Mouse (Mus musculus): Measurements from ENCODE around the gene Rasa2. TPM values are rescaled to one million over a fixed set of nuclear protein-coding genes. Genes with fewer than 3 reads are reported as not detected.

The Rasa2 gene
- total and polyA plus RNA-seq, 2 experiments from 2014 or later: 14.0 to 23.2 TPM

DNA sequence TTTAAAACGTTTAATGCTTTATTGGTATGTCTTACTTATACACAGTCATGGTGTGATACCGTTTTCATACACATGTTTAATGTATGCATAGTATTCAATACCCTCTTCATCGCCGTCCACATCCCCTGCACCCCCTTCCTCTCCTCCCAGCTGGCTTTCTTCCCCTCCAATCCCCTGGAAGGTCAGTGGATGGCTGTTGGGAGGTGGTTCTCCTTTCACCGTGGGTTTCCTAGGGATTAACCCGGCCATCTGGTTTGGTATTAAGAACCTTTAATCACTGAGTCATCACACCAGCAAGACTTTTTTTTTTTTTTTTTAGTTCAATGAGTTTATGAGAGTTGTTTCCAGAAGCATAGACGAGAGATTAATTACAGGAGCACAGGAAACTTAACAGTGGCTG lies 1.3 kb upstream of the Rasa2 start:
- H3K4me1 ChIP-seq (ENCODE audit: insufficient read depth): no peaks in the 10 kb centered on the region
- no peak overlapping the region for H3K4me2 ChIP-seq (ENCODE audit: low read depth)
- TF ChIP-seq CTCF (IDR thresholded peaks at IDR 0.05; ENCODE audit: low read depth): no peak
- no peaks in the 10 kb centered on the region for H3K36me3 ChIP-seq (ENCODE audit: insufficient read depth)
- H3K27ac ChIP-seq (ENCODE audit: low read depth, low read length): no peak overlapping the region
- no peak for DNase-seq
- H3K4me3 ChIP-seq (ENCODE audit: low read depth, low read length): no peak overlapping the region
- H3K9ac ChIP-seq: no peak overlapping the region
- H3K27me3 ChIP-seq (ENCODE audit: insufficient read depth, low read length): no peaks in the 10 kb centered on the region
- WGBS: 43% methylated on average over 7 of the region's 7 CpGs
- no peak for ATAC-seq
- H3K9me3 ChIP-seq (ENCODE audit: low read length): no peaks in the 10 kb centered on the region

DNA sequence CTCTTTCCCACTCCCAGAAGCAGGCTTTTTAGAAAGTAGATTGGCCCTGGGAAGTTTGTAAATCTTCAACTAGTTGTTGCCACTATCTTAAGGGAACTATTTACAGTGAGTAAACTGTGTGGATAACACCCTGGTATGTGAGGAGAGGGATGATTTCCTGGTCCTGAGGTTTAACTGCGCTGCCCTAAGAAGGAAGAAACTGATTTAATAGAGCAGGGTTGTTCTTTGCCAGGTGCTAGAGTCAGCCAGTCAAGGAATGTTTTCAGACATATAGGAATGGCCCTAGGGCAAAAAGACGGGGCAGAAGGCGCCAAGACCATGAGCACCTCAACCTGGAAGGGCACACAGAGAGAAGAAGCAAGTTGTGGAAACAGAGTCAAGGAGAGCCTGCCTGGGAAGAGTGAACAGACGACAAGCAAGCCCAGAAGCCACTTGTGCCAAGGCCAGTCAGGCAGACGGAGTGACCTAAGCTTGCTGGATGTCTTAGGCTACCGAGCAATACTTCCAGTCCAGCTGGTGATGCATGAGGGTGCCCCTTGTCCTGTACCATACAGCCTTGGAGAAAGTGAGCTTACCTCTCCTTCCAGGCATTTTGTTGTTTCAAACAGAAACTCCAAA lies 765 bp upstream of the Rasa2 start:
- Histone ChIP-seq H3K4me1 (ENCODE audit: insufficient read depth) (no peaks in the 10 kb centered on the region), H3K36me3 (ENCODE audit: insufficient read depth) (no peaks in the 10 kb centered on the region), H3K27ac (ENCODE audit: low read depth, low read length) (no peak overlapping the region), H3K4me2 (ENCODE audit: low read depth) (no peak overlapping the region), H3K9me3 (ENCODE audit: low read length) (no peaks in the 10 kb centered on the region), H3K4me3 (ENCODE audit: low read depth, low read length) (no peak overlapping the region), H3K9ac (no peak overlapping the region), H3K27me3 (ENCODE audit: insufficient read depth, low read length) (no peaks in the 10 kb centered on the region)
- DNase-seq (no peak), ATAC-seq (no peak)
- TF ChIP-seq CTCF (IDR thresholded peaks at IDR 0.05; ENCODE audit: low read depth): no peak
- WGBS: 63% methylated on average over 6 of the region's 6 CpGs

DNA sequence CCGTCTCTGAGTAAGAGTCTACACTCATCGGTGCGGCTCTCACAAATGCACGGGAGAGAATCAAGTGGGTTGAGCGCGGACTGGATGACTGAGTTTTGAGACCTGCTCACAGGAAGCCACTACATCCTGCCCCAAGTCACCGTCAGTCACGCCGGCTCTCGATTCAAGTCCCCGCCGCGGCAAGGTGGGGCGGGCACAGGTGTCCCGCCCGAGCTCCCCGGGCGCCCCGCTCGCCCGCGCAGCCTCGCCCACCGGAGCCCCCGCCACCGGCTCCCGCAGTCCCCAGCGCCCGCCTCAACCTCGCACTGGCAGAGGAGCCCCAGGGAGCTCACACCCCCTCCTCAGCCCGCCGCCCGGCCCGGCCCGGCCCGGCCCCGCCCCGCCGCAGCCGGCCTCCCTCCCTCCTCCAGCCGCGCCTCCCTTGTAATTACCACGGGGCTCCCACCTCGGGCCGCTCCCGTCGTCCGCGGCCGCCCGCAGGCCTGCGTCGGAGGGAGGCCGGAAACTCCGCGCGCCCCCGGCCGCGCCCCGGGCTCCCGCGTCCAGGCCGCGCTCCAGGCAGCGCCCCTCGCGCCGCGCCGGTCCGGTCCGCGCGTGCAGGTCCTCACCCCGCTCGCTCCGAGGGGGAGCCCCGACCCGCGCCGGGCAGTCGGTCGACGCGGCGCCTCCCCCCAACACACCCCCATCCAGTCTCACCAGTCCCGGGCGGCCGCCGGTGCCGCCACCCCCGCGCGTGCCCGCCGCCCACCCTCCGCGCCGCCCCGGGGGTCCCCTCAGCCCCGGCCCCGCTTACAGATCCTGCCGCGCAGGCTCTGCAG lies 637 bp downstream of the Rasa2 start:
- peak overlapping the region; percentile 93 for H3K4me3 ChIP-seq (ENCODE audit: low read depth, low read length)
- 1% methylated on average over 75 of the region's 105 CpGs for WGBS

DNA sequence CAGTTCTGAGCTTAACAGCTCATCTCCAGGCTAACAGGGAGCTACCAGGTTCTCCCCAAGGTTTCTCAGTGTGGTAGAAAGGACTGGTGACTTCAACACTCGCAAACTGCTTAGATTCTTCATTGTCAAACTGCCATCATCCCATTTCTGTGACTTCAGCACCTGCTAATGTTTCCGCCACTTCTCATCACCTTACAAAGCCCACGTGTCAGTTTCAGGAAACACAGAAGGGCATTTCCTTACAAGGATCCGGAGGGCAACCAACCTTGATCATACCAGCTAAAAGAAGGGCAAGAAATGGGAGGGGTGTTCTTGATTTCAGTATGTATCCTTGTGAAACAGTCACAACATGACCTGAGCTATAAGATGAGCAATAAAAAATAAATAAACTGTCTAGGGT lies 2.3 kb downstream of the Rasa2 start:
- no peak for TF ChIP-seq CTCF (IDR thresholded peaks at IDR 0.05; ENCODE audit: low read depth)
- no peaks in the 10 kb centered on the region for H3K27me3 ChIP-seq (ENCODE audit: insufficient read depth, low read length)
- H3K9me3 ChIP-seq (ENCODE audit: low read length): no peaks in the 10 kb centered on the region
- no peak for DNase-seq
- H3K4me2 ChIP-seq (ENCODE audit: low read depth): no peak overlapping the region
- H3K27ac ChIP-seq (ENCODE audit: low read depth, low read length): no peak overlapping the region
- 73% methylated on average over 4 of the region's 4 CpGs for WGBS
- H3K36me3 ChIP-seq (ENCODE audit: insufficient read depth): no peaks in the 10 kb centered on the region
- H3K4me1 ChIP-seq (ENCODE audit: insufficient read depth): no peaks in the 10 kb centered on the region
- ATAC-seq: no peak
- H3K9ac ChIP-seq: no peak overlapping the region
- no peak overlapping the region for H3K4me3 ChIP-seq (ENCODE audit: low read depth, low read length)

More for the DNA sequence above, 637 bp downstream of the Rasa2 start:
- H3K4me1 ChIP-seq (ENCODE audit: insufficient read depth): no peaks in the 10 kb centered on the region
- no peaks in the 10 kb centered on the region for H3K27me3 ChIP-seq (ENCODE audit: insufficient read depth, low read length)
- DNase-seq: peak; percentile 59
- H3K9me3 ChIP-seq (ENCODE audit: low read length): no peaks in the 10 kb centered on the region
- H3K36me3 ChIP-seq (ENCODE audit: insufficient read depth): no peaks in the 10 kb centered on the region
- no peak for TF ChIP-seq CTCF (IDR thresholded peaks at IDR 0.05; ENCODE audit: low read depth)
- peak overlapping the region; percentile 92 for H3K9ac ChIP-seq
- ATAC-seq: peak; percentile 81
- H3K4me2 ChIP-seq (ENCODE audit: low read depth): peak overlapping the region; percentile 80
- H3K27ac ChIP-seq (ENCODE audit: low read depth, low read length): peak overlapping the region; percentile 94

DNA sequence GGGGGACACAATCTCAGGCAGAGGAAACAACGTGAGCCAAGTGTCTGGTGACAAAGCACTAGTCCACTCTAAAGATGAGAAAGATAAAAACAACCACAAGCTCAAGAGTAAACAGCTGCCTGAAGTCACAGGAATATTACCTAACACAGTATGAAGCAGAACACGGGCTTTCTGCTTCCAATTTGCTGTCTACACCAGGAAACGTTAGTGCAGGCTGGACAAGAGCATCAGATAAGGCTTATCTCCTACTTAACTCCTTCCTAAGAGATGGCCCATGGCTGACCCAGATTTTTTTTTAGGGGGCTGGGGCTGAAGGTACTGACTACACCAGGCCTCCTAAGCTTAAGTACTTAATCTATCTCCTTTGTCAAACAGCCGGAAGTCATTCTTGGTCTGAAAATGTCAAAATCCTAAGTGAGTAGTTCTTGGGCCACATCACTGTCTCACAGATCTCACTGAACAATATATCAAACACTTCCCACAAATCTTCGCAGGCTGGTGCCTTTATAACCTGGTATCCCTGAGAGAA lies 3.8 kb downstream of the Rasa2 start:
- no peak overlapping the region for H3K9ac ChIP-seq
- DNase-seq (no peak), ATAC-seq (no peak)
- no peak overlapping the region for H3K27ac ChIP-seq (ENCODE audit: low read depth, low read length)
- no peaks in the 10 kb centered on the region for H3K9me3 ChIP-seq (ENCODE audit: low read length)
- H3K27me3 ChIP-seq (ENCODE audit: insufficient read depth, low read length): no peaks in the 10 kb centered on the region
- H3K4me2 ChIP-seq (ENCODE audit: low read depth): no peak overlapping the region
- TF ChIP-seq CTCF (IDR thresholded peaks at IDR 0.05; ENCODE audit: low read depth): no peak
- no peaks in the 10 kb centered on the region for H3K36me3 ChIP-seq (ENCODE audit: insufficient read depth)
- no peaks in the 10 kb centered on the region for H3K4me1 ChIP-seq (ENCODE audit: insufficient read depth)
- WGBS: 42% methylated on average over 5 of the region's 5 CpGs
- H3K4me3 ChIP-seq (ENCODE audit: low read depth, low read length): no peak overlapping the region

DNA sequence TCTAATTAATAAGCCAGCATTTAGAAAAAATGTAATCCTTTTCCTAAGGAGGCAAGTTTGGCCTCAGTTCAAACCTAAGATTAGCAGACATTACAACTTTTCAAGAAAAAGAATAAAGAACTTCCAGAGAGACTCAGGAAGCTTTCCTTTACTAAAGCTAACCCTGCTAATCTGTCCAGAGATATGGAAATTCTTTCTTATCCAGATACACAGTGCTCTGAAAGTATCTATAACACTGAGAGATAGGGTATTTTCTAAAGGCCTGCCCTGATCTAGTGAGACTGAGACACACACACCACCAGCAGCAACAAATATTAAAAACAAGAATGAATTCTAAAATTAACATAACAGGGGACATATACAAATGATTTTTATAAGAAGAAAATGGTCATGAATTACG lies 4.4 kb downstream of the Rasa2 start:
- DNase-seq: no peak
- Histone ChIP-seq H3K4me1 (ENCODE audit: insufficient read depth) (no peaks in the 10 kb centered on the region), H3K4me3 (ENCODE audit: low read depth, low read length) (no peak overlapping the region), H3K9ac (no peak overlapping the region), H3K27ac (ENCODE audit: low read depth, low read length) (no peak overlapping the region), H3K36me3 (ENCODE audit: insufficient read depth) (no peaks in the 10 kb centered on the region), H3K9me3 (ENCODE audit: low read length) (no peaks in the 10 kb centered on the region), H3K27me3 (ENCODE audit: insufficient read depth, low read length) (no peaks in the 10 kb centered on the region), H3K4me2 (ENCODE audit: low read depth) (no peak overlapping the region)
- no peak for TF ChIP-seq CTCF (IDR thresholded peaks at IDR 0.05; ENCODE audit: low read depth)
- 71% methylated on average over 1 of the region's 1 CpGs for WGBS
- ATAC-seq: no peak

Data from forebrain, postnatal 0 days (tissue).